Mouse (Mus musculus): ENCODE data around the gene Pcbp4.

DNA sequence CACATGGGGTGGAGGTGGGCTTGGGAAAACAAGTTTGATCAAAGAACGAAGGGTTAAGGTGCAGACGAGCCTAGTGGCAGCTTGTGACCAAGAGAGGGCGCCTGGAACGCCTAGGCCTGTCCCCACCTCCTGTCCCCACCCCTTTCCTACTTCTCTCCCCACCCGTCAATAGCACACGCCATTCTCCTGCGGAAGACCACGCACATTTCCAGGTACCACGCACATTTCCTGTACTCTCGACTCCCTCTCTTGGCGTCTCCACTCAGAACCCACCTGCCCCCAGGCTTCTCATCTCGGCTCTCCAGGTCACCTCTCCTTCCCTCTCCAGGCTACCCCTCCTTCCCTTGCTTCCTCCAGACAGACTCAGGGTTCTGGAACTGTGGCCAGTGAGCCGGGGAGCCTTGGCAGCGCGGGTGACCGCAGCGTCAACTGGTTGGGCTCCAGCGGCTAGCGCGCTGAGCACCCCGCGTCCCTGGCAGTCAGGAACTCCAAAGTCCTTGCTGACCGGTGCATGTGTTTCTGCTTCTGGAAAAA lies 4.5 kb upstream of the Pcbp4 start:
- TF ChIP-seq GATA1 (IDR thresholded peaks at IDR 0.05; ENCODE audit: low read length), result no peak
- TF ChIP-seq TAL1 (IDR thresholded peaks at IDR 0.05; ENCODE audit: low read length), result no peak

Data from erythroblast, embryonic 14.5 days (primary cell).